Mouse (Mus musculus) heart, postnatal 25 days (tissue): ENCODE data around the gene Grm1. TPM values are rescaled to one million over a fixed set of nuclear protein-coding genes. Genes with fewer than 3 reads are reported as not detected.

Experiments used
- DNase-seq: peaks from one replicate; pipeline ENCODE4 v3.0.0; 2022; ENCODE audit warnings: low spot score
- intact Hi-C: fragments of 180-260 bp; cut with DNase I; formaldehyde crosslinking; loops from one replicate; pipeline ENCODE4 v1.15.1; 2025
- total RNA-seq, 2 experiments: library from RNA; stranded (reverse); gene quantifications; 2 replicates each; pipeline ENCODE4 v1.2.3; 2021

The Grm1 gene
- total RNA-seq, 2 experiments from 2014 or later: 3.6 to 5.0 TPM

DNA sequence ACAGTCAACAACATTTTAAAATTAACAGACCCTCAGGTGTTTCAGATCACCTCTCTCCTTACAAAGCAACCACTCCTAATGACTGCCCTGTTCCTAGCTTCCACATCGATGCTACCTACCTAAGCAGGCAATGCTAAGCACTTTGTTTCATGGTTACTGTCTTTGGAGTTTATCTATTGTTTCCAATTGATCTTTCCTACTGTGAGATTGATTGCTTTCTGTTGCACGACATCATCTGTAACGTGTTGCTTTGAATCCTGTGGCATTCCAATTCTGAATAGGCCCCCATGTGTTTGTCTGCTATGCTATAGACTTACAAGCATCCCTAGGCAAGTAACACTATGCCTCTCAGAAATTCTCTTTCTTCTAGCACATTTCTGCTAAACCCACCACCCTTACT, 90.4 kb downstream of the Grm1 start:
- intact Hi-C loops: no loop called here
- DNase-seq: no peak

DNA sequence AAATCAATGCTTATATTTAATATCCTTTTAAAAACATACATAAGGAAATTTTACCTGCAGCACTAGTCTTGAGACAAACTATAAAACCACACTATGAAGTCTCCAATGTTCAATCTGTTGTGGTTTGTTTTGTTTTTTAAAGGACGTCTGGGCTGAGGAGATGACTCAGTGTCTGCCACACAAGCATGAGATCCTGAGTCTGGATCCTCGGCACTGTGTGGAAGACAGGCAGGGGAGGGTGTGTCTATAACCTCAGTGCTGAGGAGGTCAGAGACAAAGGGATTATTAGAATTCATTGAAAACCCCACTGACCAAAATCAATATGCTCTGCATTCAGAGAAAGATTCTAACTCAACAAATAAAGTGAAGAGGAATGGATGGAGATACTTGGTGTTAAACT, 110.8 kb downstream of the Grm1 start:
- intact Hi-C loops: no loop called here
- no peak for DNase-seq

DNA sequence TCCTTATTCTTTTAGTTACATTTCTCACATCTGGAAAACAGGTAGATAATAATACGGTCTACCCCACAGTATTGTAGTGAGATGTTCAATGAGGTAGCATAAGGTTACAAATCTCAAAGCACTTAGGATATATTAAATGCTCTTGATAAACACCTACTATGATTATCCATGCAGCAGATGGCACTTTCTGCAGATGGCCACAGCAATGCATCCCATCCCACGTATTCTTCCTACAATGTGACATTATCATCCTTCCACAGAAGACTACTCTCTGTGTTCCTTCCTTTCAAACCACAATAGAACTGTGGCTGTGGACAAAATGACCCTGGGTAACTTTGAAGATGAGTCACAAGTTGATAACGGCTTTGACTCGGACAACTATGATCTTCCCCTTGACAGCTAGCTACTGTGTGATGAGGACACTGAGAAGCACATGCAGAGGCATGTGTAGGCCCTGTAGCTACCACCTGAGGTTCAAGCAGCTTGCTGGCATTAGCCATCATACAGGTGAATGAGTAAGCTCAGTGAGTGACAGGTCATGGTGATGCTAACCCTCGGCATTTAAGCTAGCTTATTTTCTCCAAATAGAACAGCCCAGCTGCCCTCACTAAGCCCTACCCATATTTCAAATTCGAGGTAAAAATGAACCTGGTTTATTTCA, 117.5 kb downstream of the Grm1 start:
- no peak for DNase-seq
- intact Hi-C loops: no loop called here

DNA sequence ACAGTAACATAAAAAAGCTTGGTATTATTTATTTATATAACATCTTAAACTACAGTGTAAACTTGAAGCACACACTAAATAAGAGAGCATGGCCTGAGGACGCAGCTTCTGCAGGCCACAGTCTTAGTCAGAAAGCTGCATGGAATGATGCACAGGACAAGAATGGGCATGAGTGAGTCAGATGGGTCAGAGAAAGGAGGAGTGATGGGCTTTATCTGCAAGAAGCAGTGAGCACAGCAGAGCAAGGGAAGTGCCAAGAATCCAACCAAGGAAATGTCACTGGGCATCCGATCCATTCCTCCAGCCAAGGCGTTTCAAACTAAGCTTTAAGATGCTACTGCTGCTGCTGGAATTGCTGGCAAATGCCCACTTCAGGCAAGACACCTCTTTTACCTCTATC, 131.6 kb downstream of the Grm1 start:
- no peak for DNase-seq
- intact Hi-C loops: no loop called here

DNA sequence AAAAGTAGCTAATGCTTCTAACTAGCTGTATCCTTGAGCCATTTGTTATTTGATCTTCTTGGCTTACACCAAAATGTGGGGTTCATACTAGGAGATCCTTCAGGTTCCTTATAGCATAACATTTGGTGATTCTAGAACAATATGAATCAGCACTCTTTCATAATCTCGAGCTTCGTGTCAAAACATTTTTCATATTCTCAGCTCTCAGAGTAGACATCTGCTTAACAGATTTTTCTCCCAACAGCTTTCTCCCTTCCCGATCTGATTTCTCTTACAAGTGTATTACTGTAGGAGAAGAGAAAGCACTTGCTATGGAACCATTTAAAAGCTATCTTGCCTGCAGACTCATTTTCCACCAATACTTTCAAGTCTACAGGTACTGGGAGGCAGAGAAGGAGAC, 133.0 kb downstream of the Grm1 start:
- intact Hi-C loops: no loop called here
- DNase-seq: no peak

DNA sequence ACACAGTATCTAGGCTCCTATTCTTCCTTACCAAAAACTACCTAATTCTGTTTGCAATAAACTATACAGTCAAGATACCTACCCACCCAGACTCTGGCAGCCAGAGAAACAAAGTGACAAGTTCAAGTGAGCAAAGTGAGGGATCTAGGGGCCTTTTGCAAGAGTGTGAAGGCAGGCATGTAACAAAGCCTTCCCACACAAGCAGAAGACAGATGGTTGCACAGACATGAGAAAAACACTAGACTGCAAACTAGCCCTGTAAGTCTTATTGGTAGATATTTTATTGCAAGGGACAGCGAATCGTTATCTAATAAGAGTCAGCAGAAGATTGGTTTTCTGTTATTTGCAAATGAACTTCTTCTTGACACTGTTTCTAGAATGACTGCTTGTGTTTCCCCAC, 134.6 kb downstream of the Grm1 start:
- no peak for DNase-seq
- intact Hi-C loops: no loop called here

DNA sequence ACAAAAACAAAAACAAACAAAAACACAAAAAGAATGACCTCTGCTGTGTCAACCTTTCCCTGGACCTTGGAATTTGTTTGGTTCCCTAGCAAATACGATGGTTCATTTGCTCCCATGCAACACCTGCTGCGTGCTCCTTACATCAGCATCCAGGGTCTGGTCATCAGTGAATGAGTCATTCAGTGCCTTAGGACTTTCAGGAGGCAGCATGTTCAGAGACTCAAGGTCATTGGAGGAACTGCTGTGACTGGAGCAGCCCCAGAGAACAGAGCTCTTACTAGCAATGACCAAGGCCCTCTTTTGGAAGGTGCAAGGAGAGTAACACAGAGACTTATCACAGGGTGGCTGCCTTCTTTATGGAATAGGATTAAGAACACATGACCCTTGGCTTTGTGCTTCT, 138.2 kb downstream of the Grm1 start:
- intact Hi-C loops: no loop called here
- DNase-seq: no peak

DNA sequence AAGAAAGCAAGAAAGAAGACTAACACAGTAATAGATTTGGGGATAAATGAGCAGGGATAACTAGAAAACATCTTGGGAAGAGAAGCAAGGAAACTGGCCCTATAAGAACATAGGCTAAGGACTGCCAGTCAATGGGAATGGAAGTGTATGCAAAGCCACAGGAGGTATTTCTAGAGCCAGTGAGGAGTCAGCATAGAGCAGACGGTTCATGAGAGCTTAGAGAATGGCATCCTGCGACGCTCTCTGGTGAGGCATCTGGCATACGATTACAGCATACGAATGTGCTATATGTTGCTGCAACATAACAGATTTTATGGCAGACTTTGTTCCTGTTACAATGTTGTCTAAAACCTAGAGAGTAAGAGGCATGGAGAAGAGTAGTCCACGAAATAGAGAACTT, 139.9 kb downstream of the Grm1 start:
- no peak for DNase-seq
- intact Hi-C loops: no loop called here

DNA sequence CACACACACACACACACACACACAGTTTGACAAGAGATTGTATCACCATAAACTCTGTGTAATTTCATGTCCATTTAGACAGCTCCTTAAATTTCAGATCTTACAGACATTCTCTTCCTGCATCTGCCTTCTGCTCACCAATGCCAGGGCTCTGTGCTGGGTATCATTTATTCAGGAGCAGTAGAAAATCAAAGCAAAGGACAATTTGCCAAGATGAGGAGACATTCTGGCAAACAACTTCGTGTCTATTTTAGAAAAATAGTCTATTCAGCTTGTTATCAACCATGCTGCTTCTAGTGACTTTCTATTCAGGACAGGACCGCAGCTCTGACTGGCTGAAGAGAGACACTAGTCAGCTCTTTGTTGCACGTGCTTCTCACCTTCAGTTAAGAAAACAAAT, 146.3 kb downstream of the Grm1 start:
- intact Hi-C loops: no loop called here
- DNase-seq: no peak

DNA sequence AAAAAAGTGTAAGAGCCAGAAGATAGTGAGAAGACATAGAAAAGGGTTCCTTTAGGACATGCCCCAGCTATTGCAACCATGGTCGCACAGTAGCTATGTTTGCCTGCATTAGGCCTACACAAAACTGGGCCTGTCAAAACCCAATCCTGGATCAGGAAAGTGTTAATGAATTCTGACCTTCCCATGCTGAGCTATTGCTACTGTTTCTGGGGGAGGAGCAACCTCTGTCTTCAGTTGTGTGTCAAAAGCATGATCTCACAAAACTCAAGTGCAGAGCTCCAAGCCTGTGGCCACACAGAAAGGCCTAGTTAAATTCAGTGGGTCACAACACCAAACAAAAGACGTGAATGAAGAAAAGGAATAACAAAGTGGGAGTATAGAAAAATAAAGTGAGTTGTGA, 152.5 kb downstream of the Grm1 start:
- no peak for DNase-seq
- intact Hi-C loops: no loop called here

DNA sequence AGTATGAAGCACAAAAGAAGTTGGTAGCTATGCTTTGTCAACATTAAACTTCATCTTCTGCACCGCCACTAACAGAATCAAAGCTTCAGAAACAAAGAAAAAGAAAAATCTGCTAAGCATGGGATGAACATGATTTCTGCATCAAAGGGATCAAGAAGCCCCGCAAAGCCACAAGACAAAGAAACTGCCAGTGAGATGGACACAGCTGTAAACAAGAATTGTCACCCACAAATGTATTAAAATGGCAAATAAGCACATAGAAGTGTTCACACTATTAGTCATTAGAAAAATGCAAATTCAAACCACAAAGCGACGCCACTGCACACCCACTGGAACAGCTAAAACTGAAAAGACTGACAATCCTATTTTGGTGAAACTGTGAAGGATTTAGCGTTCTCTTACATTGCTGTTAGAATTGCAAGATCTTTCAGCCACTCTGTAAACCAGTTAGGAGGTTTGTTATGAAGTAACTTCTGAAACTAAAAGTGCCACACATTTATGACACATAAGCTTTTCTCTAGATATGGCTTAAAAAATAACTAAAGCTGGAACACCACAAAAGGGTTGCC, 153.3 kb downstream of the Grm1 start:
- intact Hi-C loops: no loop called here
- no peak for DNase-seq

DNA sequence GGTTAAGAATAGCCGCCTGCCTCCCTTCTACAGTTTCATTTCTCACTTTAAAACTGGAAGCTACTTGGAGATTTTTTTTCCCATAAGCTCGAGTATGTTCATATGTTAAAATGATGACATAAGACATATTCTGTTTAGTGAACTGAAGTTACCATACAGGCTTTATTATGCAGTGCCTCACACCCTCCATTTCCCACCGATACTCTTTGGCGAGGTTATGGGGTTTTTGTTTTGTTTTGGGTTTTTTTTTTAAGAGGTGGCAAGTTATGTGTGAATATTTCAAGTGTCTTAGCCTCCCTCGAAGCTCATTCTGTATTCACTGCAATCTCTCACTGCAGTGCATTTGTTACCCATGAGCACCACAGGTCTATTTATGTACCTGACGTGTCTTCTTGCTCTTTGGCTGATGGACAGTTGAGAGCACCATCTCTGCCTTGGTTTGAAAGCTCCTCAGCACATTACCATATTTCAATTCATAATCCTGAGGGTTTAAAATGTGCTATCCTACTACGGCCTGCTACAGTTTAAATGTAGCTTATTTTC, 164.2 kb downstream of the Grm1 start:
- DNase-seq: no peak
- intact Hi-C loops: no loop called here

DNA sequence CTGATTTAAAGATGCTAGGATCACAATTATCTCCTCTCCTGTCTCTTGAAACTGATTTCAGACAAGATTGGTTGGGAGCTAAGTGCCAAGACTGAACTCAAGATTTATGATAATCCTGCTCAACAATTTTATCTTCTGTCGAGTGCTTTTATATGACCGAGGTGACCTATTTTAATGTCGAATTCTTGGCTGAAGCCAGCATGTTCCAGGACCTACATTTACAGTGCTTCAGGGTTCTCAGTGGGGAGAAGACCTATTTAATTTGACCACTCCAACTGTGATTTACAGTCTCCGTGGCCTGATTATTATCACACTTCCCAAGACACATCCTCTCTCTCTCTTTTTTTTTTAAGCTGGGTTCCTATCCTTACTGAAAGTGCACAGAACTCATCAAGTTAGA, 168.5 kb downstream of the Grm1 start:
- DNase-seq: no peak
- intact Hi-C loops: no loop called here

DNA sequence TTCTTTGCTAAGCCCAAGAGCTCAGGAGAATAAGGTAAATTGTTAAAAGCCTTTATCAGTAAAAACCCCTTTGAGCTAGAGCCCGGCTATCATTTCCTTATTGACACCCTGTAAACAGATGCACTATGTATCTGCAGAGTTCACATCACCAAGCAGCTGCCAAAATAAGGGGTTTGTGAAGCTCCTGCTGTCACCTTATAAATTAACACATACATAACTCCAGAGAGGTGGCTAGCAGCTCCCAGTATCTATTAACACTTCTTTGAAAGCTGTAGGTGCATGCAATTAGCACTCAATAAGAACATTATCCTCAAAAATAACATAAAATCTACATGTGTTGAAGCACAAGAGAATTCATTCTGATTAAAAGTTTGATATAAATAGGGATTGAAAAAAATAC, 191.9 kb downstream of the Grm1 start:
- no peak for DNase-seq
- intact Hi-C loops: no loop called here

DNA sequence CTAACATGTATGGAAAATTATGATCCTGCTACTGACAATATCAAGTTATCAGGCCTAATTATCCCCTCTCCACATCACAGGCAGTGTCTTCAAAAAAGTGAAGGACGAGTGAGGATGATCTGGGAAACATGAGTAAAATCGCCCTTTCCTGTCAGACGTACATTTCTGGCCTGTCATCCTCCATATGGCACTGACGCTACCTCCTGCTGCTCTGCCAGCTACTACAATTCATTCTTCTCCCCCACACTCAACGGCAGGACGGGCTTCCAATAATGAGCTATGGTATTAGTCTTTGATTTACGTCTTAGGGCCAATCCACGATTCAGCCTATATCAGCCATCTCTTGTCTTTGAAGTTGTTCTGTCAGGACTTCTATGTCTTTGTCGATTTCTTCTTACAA, 193.6 kb downstream of the Grm1 start:
- DNase-seq: no peak
- intact Hi-C loops: no loop called here

DNA sequence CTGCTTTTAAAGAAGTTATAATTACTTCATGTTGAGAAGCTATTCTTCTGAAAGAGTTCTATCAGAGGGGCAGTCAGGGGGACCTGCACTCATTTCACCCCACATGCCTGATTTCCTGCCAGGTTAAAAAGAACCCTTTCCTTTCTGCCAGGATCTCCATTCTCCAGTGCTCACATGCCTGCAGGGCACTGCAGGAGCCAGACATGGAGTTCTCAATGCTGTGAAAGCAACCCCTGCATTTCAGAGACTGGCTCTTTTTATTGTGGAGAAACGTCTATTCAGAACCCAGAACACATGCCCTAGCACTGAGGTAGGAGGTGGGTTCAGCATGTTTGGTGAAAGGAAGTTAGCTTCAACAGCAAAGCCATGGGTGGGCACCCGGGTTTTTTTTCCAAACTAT, 197.2 kb downstream of the Grm1 start:
- intact Hi-C loops: no loop called here
- no peak for DNase-seq

DNA sequence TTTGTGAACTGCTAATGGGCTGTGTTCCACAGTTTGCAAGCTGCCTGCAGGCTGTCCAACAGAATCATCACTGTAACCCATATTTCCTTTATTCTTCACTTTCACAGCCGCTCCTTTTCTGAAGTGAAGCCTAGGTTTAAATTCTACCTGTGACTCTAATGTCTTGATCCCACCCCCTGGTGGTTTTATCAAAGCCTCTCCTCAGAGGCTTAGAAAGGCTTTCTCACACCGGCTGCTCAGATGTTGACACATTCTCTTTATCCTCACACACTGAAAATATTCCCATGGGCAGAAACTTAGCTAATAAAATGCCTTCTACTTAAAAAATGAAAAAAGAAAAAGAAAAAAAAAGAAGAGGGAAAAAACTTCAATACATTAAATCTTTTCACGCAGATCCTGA, 210.0 kb downstream of the Grm1 start:
- no peak for DNase-seq
- intact Hi-C loops: no loop called here

DNA sequence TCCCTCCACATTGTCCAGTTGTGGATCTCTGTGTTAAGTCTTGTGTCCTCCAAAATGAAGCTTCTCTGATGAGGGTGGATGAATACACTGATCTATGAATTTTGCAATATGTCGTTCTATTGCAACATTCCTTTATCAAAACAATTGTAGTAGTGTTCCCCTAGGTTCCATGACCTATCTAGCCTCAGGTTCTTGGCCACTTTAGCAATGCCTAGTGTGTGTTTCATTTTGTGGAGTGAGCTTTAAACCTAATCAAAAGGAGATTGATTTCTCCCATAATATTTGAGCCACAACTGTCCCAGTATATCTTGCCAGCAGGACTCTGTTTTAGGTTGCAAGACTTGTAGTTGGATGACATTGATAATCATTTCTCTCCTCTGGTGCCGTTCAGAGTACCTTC, 211.9 kb downstream of the Grm1 start:
- intact Hi-C loops: no loop called here
- no peak for DNase-seq

DNA sequence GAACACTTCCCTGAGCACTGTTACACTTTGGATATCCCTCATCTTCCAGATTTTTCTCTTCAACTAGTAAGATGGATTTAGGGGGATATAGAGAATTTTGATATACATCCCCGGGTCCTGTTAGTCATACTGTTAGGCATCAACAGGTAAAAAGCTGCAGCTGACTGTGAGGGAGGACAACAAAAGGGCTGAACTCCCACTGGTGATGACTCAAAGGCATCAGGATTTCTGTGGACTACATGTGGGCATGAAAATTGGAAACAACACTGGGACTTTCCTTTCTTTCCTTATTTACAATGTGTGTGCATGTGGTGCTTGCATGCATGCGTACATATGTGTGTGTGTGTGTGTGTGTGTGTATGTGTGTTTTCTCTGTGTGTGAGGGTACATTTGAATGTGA, 215.9 kb downstream of the Grm1 start:
- DNase-seq: no peak
- intact Hi-C loops: no loop called here

DNA sequence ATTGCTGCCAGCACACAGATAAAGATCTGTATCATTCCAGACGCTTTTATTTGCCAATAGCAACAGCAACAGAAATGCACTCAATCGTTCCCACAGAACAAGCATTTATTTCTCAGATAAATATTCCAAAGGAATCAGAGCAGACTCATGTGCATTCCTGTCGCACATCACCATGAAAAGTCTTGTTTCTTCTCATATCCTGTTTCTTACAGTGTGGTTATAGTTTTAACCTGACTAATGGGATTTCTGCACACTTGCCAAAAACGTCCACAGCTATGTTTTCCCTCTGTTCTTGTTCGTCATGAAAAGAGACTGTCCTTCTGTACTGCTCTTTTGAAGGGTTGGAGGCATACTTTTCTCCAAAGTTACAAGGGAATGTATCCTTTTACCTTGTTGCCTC, 217.4 kb downstream of the Grm1 start:
- DNase-seq: no peak
- intact Hi-C loops: no loop called here

DNA sequence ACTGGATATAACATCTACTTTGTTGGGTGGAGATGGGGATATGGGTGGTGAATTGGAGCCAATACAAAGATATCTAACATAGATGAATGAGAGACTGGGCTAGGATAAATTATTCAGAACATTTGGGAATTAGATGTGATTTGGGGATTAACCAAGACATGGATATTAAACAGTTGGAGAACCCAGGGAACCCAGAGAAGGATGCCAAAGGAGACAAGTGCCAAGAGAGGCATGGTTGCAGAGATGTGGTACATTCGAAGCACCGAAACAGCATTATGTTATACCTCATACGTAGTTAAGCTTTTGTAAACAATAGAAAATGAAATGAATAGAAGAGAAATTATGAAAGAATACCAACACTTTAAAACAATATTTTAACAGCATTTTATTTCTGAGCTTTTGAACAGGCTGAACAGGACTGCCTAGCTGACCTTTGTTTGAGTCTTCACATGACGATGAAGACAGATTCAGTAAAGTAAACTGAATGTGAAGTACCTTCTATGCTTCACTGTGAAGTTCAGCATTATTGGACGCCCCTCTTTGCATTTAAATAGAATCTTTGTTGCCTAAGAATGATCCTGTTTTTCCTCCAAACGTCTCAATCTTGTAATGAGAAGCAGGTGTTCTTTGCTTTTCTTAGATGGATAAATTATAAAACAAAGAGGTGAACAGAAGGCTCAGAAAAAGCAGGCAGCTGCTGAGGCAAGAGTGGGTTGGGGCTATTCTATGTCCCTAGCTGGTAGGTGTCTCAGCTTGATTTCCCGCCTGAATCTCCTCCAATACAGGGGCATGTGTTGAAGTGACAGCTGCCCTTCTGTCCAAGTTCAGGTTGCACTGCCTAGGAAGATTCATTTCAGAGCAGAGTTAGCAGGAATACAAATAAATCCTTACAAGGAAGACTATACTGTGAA, 234.5 kb downstream of the Grm1 start:
- no peak for DNase-seq
- intact Hi-C loops: no loop called here
